Mouse (Mus musculus): ENCODE results near the gene Tmem106c. TPM values are rescaled to one million over a fixed set of nuclear protein-coding genes. Genes with fewer than 3 reads are reported as not detected.

The Tmem106c gene
- polyA plus RNA-seq, 1 experiment, result 7.1 TPM

DNA sequence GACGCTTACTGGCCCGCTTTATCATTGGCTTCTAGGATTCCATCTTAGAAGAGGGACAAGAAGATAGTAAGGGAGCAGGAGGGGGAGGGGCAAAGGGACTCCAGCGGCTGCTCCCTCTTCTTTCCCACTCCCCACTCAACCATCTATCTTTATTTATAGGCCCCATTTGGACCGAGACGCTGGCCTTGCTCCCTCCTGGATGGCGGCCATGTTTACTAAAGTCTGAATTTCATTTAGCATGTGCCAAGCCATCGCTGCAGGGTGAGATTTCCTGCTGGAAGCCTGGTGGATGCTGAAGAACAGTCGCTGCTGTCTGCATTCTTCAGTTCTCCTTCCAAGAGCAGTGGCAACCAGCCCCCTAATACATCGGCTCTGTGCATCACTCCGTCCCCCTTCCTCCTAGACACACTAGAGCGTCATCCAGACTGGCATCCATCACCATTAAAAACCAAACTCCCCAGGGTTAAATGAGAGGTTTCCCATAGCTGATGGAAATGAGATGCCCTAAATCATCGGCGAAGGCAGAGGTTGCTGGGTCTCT is 32.8 kb downstream of the Tmem106c start:
- TF ChIP-seq POLR2A (IDR thresholded peaks at IDR 0.05; ENCODE audit: borderline replicate concordance, control insufficient read depth, low read depth, low read length) (no peak), CTCF (IDR thresholded peaks at IDR 0.05; ENCODE audit: control insufficient read depth, insufficient read depth, low read length) (no peak)

DNA sequence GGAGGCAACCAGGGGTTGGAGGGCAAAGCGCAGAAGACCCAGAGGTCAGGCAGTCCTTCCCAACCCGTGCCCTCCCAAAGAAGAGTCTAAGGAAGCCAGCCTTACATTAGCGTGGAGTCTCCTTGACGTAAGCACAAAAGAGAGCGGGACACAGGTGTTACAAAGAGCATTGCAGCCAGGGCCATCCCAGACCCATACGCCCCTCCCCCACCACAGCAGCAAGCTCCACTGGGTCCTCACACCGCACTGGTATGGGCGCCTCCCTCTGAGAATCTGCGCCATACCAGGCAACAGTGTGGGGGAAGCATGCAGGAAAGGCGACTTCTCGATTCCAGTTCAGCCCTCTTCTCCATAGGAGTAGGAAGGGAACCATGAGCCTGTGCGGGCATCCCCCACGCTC is 35.5 kb downstream of the Tmem106c start:
- H3K27ac ChIP-seq (ENCODE audit: control insufficient read depth, insufficient read depth, low read depth, low read length, poor library complexity), result no peak overlapping the region
- WGBS, result 16% methylated on average over 13 of the region's 13 CpGs
- no peak overlapping the region for H3K4me3 ChIP-seq (replicated peaks; ENCODE audit: control insufficient read depth, low read depth, low read length)
- TF ChIP-seq CTCF (IDR thresholded peaks at IDR 0.05; ENCODE audit: control insufficient read depth, insufficient read depth, low read length) (no peak), POLR2A (IDR thresholded peaks at IDR 0.05; ENCODE audit: borderline replicate concordance, control insufficient read depth, low read depth, low read length) (no peak)
- no peaks in the 10 kb centered on the region for H3K4me1 ChIP-seq (ENCODE audit: control insufficient read depth, insufficient read depth, low read length)

More for the DNA sequence above, 32.8 kb downstream of the Tmem106c start:
- H3K4me3 ChIP-seq (replicated peaks; ENCODE audit: control insufficient read depth, low read depth, low read length), result no peak overlapping the region
- WGBS, result 80% methylated on average over 13 of the region's 13 CpGs
- no peaks in the 10 kb centered on the region for H3K4me1 ChIP-seq (ENCODE audit: control insufficient read depth, insufficient read depth, low read length)
- no peak overlapping the region for H3K27ac ChIP-seq (ENCODE audit: control insufficient read depth, insufficient read depth, low read depth, low read length, poor library complexity)

- no peak overlapping the region for H3K27ac ChIP-seq (ENCODE audit: control insufficient read depth, insufficient read depth, low read depth, low read length, poor library complexity)
- H3K4me3 ChIP-seq (replicated peaks; ENCODE audit: control insufficient read depth, low read depth, low read length), result no peak overlapping the region
- H3K4me1 ChIP-seq (ENCODE audit: control insufficient read depth, insufficient read depth, low read length), result no peaks in the 10 kb centered on the region
- WGBS, result 14% methylated on average over 7 of the region's 7 CpGs
- TF ChIP-seq CTCF (IDR thresholded peaks at IDR 0.05; ENCODE audit: control insufficient read depth, insufficient read depth, low read length) (no peak), POLR2A (IDR thresholded peaks at IDR 0.05; ENCODE audit: borderline replicate concordance, control insufficient read depth, low read depth, low read length) (no peak)
Observed at GRCm38 (mm10) chr15:97999991-98000390, 36.0 kb downstream of the Tmem106c start.

DNA sequence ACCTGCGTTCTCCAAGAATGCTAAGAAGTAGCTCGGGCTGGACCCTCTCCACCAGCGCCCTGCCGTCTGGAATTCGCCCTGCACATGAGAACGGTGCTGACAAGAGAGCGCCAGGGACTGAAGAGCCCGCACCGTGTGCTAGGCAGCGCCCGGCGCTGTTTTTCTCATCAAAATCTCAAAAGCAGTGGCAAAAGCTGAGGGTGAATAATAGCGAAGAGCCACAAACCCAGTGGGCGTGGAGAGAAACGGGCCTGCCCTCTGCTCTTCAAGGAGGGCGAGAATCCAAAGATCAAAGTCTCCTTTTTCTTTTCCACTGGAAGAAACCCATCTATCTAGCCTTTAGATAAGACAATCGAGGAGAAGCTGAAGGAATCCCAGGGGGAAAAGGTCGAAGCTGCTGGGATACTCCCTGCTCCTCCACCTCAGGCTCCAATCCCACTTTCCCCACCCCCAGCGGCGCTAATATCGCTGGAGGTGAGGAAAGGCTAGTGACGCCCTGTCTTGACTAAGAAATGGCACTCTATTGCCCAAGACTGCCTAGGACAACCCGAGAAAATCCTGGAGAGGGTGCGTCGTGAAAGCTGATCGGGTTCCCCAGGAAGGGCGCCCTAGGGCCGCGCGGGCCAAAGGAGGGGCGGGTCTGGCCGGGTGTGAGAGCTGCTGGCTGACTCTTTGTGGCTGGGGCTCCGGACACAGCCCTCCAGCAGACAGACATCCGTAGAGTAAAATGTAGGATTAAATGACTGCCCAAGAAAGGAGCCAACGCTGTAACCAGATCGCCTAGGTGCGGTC is 37.5 kb downstream of the Tmem106c start:
- 2% methylated on average over 37 of the region's 37 CpGs for WGBS
- TF ChIP-seq POLR2A (IDR thresholded peaks at IDR 0.05; ENCODE audit: borderline replicate concordance, control insufficient read depth, low read depth, low read length) (no peak), CTCF (IDR thresholded peaks at IDR 0.05; ENCODE audit: control insufficient read depth, insufficient read depth, low read length) (no peak)
- Histone ChIP-seq H3K27ac (ENCODE audit: control insufficient read depth, insufficient read depth, low read depth, low read length, poor library complexity) (no peak overlapping the region; the same call in 1 of the 2 replicates), H3K4me3 (replicated peaks; ENCODE audit: control insufficient read depth, low read depth, low read length) (no peak overlapping the region), H3K4me1 (ENCODE audit: control insufficient read depth, insufficient read depth, low read length) (no peaks in the 10 kb centered on the region)

DNA sequence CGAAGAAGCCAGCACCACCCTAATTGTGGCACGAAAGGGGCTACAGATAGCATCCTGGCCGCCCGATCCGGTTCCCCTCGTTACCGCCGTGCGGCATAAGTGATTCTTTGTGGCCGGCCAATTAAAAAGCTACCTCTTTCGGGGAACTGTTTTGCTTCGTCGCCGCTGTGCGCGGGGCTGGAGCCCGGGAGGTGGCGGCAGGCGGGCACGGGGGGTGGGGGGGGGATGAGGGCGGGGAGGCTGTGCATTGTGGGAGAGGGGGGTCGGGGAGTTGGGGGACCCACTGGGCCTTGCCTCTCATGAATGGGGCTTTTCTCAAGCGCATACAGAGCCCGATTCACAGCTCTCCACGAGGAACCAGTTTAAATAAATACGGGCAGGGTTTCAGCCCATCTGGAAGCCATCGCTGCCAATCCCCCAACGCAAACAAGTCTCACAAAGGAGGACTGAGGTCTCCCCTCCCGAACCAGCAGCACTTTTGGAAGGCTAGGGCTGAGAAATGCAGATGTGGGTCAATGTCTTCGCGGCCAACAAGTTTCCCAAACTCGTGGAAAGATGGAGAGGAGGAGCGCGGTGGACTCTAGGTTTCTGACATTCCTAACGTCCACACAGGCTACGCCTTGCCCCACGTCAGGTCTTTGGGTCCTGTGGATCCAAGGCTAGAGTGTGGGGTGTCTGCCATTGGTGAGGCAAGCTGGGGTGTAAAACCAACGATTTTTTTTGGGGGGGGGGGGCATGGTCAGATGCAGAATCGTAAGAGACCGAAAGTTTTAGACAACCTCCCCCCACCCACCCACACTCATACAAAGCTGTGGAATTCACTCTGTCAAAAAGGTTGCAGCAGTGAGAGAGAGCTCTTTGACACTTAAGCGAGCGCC is 38.4 kb downstream of the Tmem106c start:
- H3K27ac ChIP-seq (ENCODE audit: control insufficient read depth, insufficient read depth, low read depth, low read length, poor library complexity), result no peak overlapping the region
- WGBS, result 2% methylated on average over 42 of the region's 42 CpGs
- H3K4me3 ChIP-seq (replicated peaks; ENCODE audit: control insufficient read depth, low read depth, low read length), result no peak overlapping the region
- TF ChIP-seq POLR2A (IDR thresholded peaks at IDR 0.05; ENCODE audit: borderline replicate concordance, control insufficient read depth, low read depth, low read length) (no peak), CTCF (IDR thresholded peaks at IDR 0.05; ENCODE audit: control insufficient read depth, insufficient read depth, low read length) (no peak)
- no peaks in the 10 kb centered on the region for H3K4me1 ChIP-seq (ENCODE audit: control insufficient read depth, insufficient read depth, low read length)

- Histone ChIP-seq H3K4me1 (ENCODE audit: control insufficient read depth, insufficient read depth, low read length) (no peaks in the 10 kb centered on the region), H3K4me3 (replicated peaks; ENCODE audit: control insufficient read depth, low read depth, low read length) (no peak overlapping the region), H3K27ac (ENCODE audit: control insufficient read depth, insufficient read depth, low read depth, low read length, poor library complexity) (no peak overlapping the region)
- 2% methylated on average over 42 of the region's 42 CpGs for WGBS
- no peak for TF ChIP-seq POLR2A (IDR thresholded peaks at IDR 0.05; ENCODE audit: borderline replicate concordance, control insufficient read depth, low read depth, low read length)
- TF ChIP-seq CTCF (IDR thresholded peaks at IDR 0.05; ENCODE audit: control insufficient read depth, insufficient read depth, low read length), result no peak
Observed at GRCm38 (mm10) chr15:98002991-98003821, 39.2 kb downstream of the Tmem106c start.

DNA sequence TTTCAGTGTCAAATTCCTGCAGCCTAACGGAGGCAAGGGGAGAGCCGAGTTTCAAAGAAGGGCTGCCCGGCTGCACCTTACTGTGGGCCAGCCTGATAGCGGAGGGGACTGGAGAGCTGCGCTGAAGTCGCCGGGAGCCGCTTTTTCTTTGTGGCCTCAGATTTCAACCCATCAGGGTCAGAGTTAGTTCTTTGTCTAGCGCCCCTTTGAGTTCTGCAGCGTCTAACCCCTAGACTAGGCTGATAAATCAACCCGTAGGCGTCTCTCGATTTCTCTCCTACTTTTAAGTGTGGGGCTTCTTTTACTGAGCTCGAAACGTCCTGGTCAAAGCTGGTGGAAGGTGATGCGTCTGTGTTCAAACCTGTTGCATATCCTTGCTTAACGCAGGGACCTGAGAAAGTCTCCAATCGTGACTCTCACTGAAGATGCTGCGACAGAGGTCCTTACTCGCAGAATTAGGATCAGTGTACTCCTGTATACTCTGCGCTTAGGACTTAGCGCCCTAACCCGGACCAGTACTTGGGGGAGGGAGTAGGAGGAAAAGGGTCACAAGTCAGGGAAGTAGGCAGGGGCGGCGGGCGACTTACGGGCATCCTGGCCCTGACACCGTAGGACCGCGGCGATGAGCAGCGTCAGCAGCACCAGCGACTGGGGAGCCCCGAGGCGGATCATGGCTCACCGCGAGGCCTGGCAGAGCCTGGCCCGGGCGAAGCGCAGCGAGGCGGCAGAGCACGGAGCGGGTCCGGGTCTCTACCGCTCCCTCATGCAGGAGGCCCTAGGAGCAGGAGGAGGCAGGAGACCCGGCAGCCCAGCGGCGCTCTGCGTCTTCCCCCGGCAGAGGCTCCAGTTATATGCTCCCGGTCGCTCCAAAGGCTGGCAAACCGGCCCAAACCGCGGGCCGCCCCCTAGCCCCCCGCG is 40.1 kb downstream of the Tmem106c start, which contains the start of gene Col2a1:
Col2a1 (minus strand) TSS at position 874 of the 918 bp plus-strand sequence.
- H3K4me1 ChIP-seq (ENCODE audit: control insufficient read depth, insufficient read depth, low read length), result no peaks in the 10 kb centered on the region
- WGBS, result 2% methylated on average over 59 of the region's 59 CpGs
- no peak within 1 kb of the TSS for H3K27ac ChIP-seq (ENCODE audit: control insufficient read depth, insufficient read depth, low read depth, low read length, poor library complexity)
- TF ChIP-seq POLR2A (IDR thresholded peaks at IDR 0.05; ENCODE audit: borderline replicate concordance, control insufficient read depth, low read depth, low read length) (no peak), CTCF (IDR thresholded peaks at IDR 0.05; ENCODE audit: control insufficient read depth, insufficient read depth, low read length) (no peak)
- no peak within 1 kb of the TSS for H3K4me3 ChIP-seq (replicated peaks; ENCODE audit: control insufficient read depth, low read depth, low read length)

All from bone marrow, adult 2 months (tissue).